8 mouse cellular contexts compared by ENCODE assay signal in genomic region chr3:121814877-121815548, GRCm38 (mm10). TPM values are rescaled to one million over a fixed set of nuclear protein-coding genes. Genes with fewer than 3 reads are reported as not detected.
A peak's percentile ranks its signal among the peaks of the same experiment; 100 is the strongest.
DNase-seq lines count a peak whose midpoint lies in the region; TF ChIP-seq lines count a peak whose summit lies in the region.

Abcd3 (minus strand) TSS chr3:121815302.

- peaks cover 3% of the 10 kb centered on the region; the same call in 1 of the 2 replicates for H3K9me3 ChIP-seq in megakaryocyte, embryonic 14.5 days

- peaks cover 9% of the 10 kb centered on the region for H3K27me3 ChIP-seq in megakaryocyte, embryonic 14.5 days (replicated peaks)

- intact Hi-C loops in gastrocnemius, adult 2 months (cut with DNase I), result no loop called here

- peak; percentile 16; the same call in 1 of the 2 replicates for TF ChIP-seq CTCF in gastrocnemius, adult 2 months (IDR thresholded peaks at IDR 0.05)

- DNase-seq in WW6 (ENCODE audit: low read depth, low spot score), result peak; percentile 80
- DNase-seq in cerebellum, postnatal 4 days (ENCODE audit: low spot score in 2 of 2), result peak; percentile 86 to 96
- DNase-seq in gastrocnemius, adult 2 months, result peak; percentile 91
- DNase-seq in hindlimb bud, embryonic 11.5 days (ENCODE audit: extremely low spot score, low read depth, low spot score), result peak; percentile 73
- peak; percentile 71 to 72 for DNase-seq in left cerebral cortex, adult 8-10 months (ENCODE audit: low spot score in 2 of 2)
- peak; percentile 92 to 93 for DNase-seq in right cerebral cortex, postnatal 10 days (ENCODE audit: low spot score in 2 of 2)
- peak; percentile 82 for DNase-seq in urinary bladder, postnatal 25 days (ENCODE audit: low spot score)

- no peaks in the 10 kb centered on the region for H3K36me3 ChIP-seq in megakaryocyte, embryonic 14.5 days (replicated peaks; ENCODE audit: low read length)

- peak within 1 kb of the TSS; percentile 98 for H3K4me3 ChIP-seq in gastrocnemius, adult 2 months
- H3K4me3 ChIP-seq in megakaryocyte, embryonic 14.5 days (replicated peaks), result peak within 1 kb of the TSS; percentile 99

- H3K4me1 ChIP-seq in megakaryocyte, embryonic 14.5 days, result peaks cover 20% of the 10 kb centered on the region

- peak within 1 kb of the TSS; percentile 99 for H3K27ac ChIP-seq in gastrocnemius, adult 2 months

RNA-seq across cellular contexts. Expression of gene Abcd3, which starts in this region (rescaled TPM):
- total RNA-seq in gastrocnemius, adult 2 months (2021), result 10 to 100 TPM; 36.9 to 52.0 TPM
- total RNA-seq in left cerebral cortex, adult 8-10 months (2022), result 10 to 100 TPM; 47.5 to 52.6 (median 50.6) TPM
- 3.2 and 5.6 TPM in 2 replicates for polyA plus RNA-seq in megakaryocyte, embryonic 14.5 days (2012; ENCODE audit: insufficient read depth, low replicate concordance)

Comparison
In these comparisons a context has a peak if more than half of its experiments do, and no peak if none do; other contexts are left out.
1. Peak in every context shown above with its lines: DNase-seq, H3K4me3 ChIP-seq and H3K27ac ChIP-seq.